Mouse (Mus musculus): Measurements from ENCODE around the gene Aen. TPM values are rescaled to one million over a fixed set of nuclear protein-coding genes. Genes with fewer than 3 reads are reported as not detected.

Aen gene
- 28.1 TPM for total RNA-seq (2023)

GRCm38 (mm10) chr7:78895653-78896333 lies at the start of gene Aen:
Gene Aen (plus strand): TSS chr7:78895854.

GRCm38 (mm10) chr7:78846737-78847434 lies 48.8 kb upstream of the Aen start, which contains the start of gene Det1:
Gene Det1 (minus strand): TSS chr7:78847263.

DNA sequence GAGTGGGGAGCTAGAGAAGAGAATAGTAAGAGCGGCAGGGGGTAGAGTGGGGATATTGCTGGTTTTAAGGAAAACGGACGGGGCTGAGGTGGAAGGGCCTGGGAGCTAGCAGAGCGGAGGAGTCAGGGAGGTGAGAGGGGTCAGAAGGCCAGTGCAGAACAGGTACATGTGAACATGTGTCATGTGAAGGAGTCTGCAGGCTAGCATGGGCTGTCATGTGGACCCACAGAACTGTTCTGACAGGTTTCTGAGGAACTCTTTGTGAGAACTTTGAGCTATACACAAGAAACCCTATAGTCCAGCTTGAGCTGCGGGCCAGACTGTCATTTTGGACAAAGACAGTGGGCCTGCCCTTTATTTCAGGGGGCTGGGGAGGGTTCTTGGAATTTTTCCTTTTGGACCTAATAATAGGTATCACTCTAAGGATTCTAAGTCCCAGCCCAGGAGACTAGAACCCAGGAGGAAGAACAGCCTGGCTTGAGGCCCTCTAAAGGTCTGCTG lies 17.4 kb downstream of the Aen start, which contains the start of gene Isg20:
Gene Isg20 (plus strand): TSS at position 451 of the 501 bp plus-strand sequence.

Other genes starting within 250 kb of the Aen start
- gene Ntrk3, start 157.8 kb upstream of the Aen start, total RNA-seq (2023): 17.5 TPM
- gene Mrps11, start 112.7 kb upstream of the Aen start, total RNA-seq (2023): 24.3 TPM
- gene Mrpl46, start 112.3 kb upstream of the Aen start, total RNA-seq (2023): 38.7 TPM
- 14.4 TPM for gene Det1, start 48.6 kb upstream of the Aen start, total RNA-seq (2023)
- 19.1 TPM for gene Isg20, start 17.6 kb downstream of the Aen start, total RNA-seq (2023)
- not detected for gene Acan, start 157.6 kb downstream of the Aen start, total RNA-seq (2023)
- gene Hapln3, start 235.2 kb downstream of the Aen start, total RNA-seq (2023): not detected

Data from CD4-positive naive resting alpha-beta T cell, adult 76 days (primary cell).